Mouse (Mus musculus): ENCODE measurements around the gene Fryl.

GRCm38 (mm10) chr5:73293458-73293827 lies 37.0 kb upstream of the Fryl start:
- TF ChIP-seq POLR2A (IDR thresholded peaks at IDR 0.05; ENCODE audit: insufficient read length, low read depth) (no peak), POLR2AphosphoS2 (IDR thresholded peaks at IDR 0.05; ENCODE audit: insufficient read length, low read depth) (no peak), USF1 (IDR thresholded peaks at IDR 0.05; ENCODE audit: low read depth) (no peak), E2F4 (IDR thresholded peaks at IDR 0.05; ENCODE audit: insufficient read depth) (no peak), TCF3 (IDR thresholded peaks at IDR 0.05; ENCODE audit: insufficient read length, low read depth) (no peak), MAX (IDR thresholded peaks at IDR 0.05; ENCODE audit: low read depth) (no peak), MYOG (IDR thresholded peaks at IDR 0.05; ENCODE audit: control insufficient read depth in 1 of 3, insufficient read depth in 1 of 3, insufficient read length in 2 of 3, low read depth in 2 of 3) (no peak), TCF12 (IDR thresholded peaks at IDR 0.05; ENCODE audit: insufficient read depth, poor library complexity, severe bottlenecking) (no peak), CEBPB (IDR thresholded peaks at IDR 0.05; ENCODE audit: insufficient read depth, poor library complexity, severe bottlenecking) (no peak), MYOD1 (IDR thresholded peaks at IDR 0.05; ENCODE audit: control insufficient read depth in 1 of 3, insufficient read length in 2 of 3, low read depth in 2 of 3) (no peak), REST (IDR thresholded peaks at IDR 0.05; ENCODE audit: insufficient read depth, insufficient read length) (no peak)

Measured in myocyte (in vitro differentiated cells).